Mouse (Mus musculus) CH12.LX (cell line): ENCODE measurements at regions not wholly inside any gene's neighbourhood (a gene's known extent, or its start where the extent isn't known, plus 50 kb on each side); places are given as distances from the start of the nearest gene placed in this dataset.

ENCODE experiments used
- DNase-seq: peaks from one replicate; pipeline ENCODE4 v3.0.0-alpha.2; 2013; ENCODE audit errors: extremely low read depth
- H3K27ac ChIP-seq: 2 replicates; pipeline ENCODE4 v1.5.1; 2012; ENCODE audit warnings: low read depth, mild to moderate bottlenecking, control low read depth, moderate library complexity; ENCODE audit not compliant: insufficient read depth
- H3K27me3 ChIP-seq: replicated peaks from 2 replicates; pipeline ENCODE3; 2012; ENCODE audit warnings: inconsistent platforms
- H3K36me3 ChIP-seq, 2 experiments: replicated peaks in 1 of 2; 2 replicates each; pipeline versions ENCODE3 to v1.6.1; 2012; ENCODE audit warnings: inconsistent platforms in 1 of 2, low read length in 1 of 2, mild to moderate bottlenecking in 1 of 2, mixed read lengths in 1 of 2, moderate library complexity in 1 of 2; ENCODE audit not compliant: control insufficient read depth in 1 of 2, insufficient read depth in 1 of 2
- H3K4me1 ChIP-seq, 2 experiments: 2 replicates each; pipeline ENCODE4 v1.6.1; 2012; ENCODE audit warnings: inconsistent platforms in 1 of 2, moderate library complexity in 1 of 2; ENCODE audit not compliant: insufficient read depth in 2 of 2, control insufficient read depth in 1 of 2
- H3K4me2 ChIP-seq: 2 replicates; pipeline ENCODE4 v1.6.1; 2012; ENCODE audit warnings: low read depth, mild to moderate bottlenecking, control low read depth; ENCODE audit not compliant: poor library complexity, insufficient read depth, severe bottlenecking
- H3K4me3 ChIP-seq, 3 experiments: fragments of 150-350 bp in 1 of 3; sonication (generic) in 1 of 3; replicated peaks in 1 of 3; 2 replicates each; pipeline versions ENCODE3 to v1.5.1; 2011 to 2012; ENCODE audit warnings: low read depth in 2 of 3, low read length in 2 of 3, mild to moderate bottlenecking in 2 of 3, moderate library complexity in 2 of 3, control low read depth in 1 of 3, improper control_type of control experiment in 1 of 3, inconsistent platforms in 1 of 3, mixed read lengths in 1 of 3; ENCODE audit not compliant: poor library complexity in 1 of 3
- H3K79me2 ChIP-seq: replicated peaks from 2 replicates; pipeline ENCODE4 v1.6.1; 2012; ENCODE audit warnings: mild to moderate bottlenecking, moderate library complexity; ENCODE audit not compliant: control insufficient read depth, poor library complexity, insufficient read depth, severe bottlenecking; ENCODE audit errors: extremely low read depth
- H3K9ac ChIP-seq: 2 replicates; pipeline ENCODE4 v1.6.1; 2012; ENCODE audit warnings: low read depth, mild to moderate bottlenecking, control low read depth, moderate library complexity; ENCODE audit not compliant: insufficient read depth
- H3K9me3 ChIP-seq: replicated peaks from 2 replicates; pipeline ENCODE3; 2012; ENCODE audit warnings: low read length, inconsistent platforms, mixed read lengths
- CHD1 ChIP-seq: IDR thresholded peaks from 2 replicates; pipeline ENCODE4 v1.6.1; 2012; ENCODE audit warnings: low read depth, low read length, improper control_type of control experiment, inconsistent platforms
- CHD2 ChIP-seq: IDR thresholded peaks from 2 replicates; pipeline ENCODE4 v1.6.1; 2011; ENCODE audit warnings: low read length, improper control_type of control experiment
- CTCF ChIP-seq, 2 experiments: IDR thresholded peaks in 1 of 2; conservative IDR thresholded peaks in 1 of 2; 2 replicates each; pipeline ENCODE4 v1.5.1; 2011 to 2012; ENCODE audit warnings: low read depth in 2 of 2, low read length in 2 of 2, improper control_type of control experiment in 1 of 2, inconsistent platforms in 1 of 2, mild to moderate bottlenecking in 1 of 2, moderate library complexity in 1 of 2
- GABPA ChIP-seq: IDR thresholded peaks from 2 replicates; pipeline ENCODE4 v1.6.1; 2012; ENCODE audit warnings: low read depth, low read length, improper control_type of control experiment, inconsistent platforms; ENCODE audit not compliant: insufficient replicate concordance
- HCFC1 ChIP-seq: IDR thresholded peaks from 2 replicates; pipeline ENCODE4 v1.6.1; 2012; ENCODE audit warnings: low read depth, mild to moderate bottlenecking, inconsistent platforms, low read length, improper control_type of control experiment
- JUN ChIP-seq: IDR thresholded peaks from 2 replicates; pipeline ENCODE4 v1.6.1; 2011; ENCODE audit warnings: low read depth, mild to moderate bottlenecking, low read length, improper control_type of control experiment, moderate library complexity; ENCODE audit not compliant: insufficient read depth
- KAT2A ChIP-seq: IDR thresholded peaks from 2 replicates; pipeline ENCODE4 v1.6.1; 2012; ENCODE audit warnings: low read length, improper control_type of control experiment, inconsistent platforms; ENCODE audit not compliant: insufficient replicate concordance
- MAFK ChIP-seq: IDR thresholded peaks from 2 replicates; pipeline ENCODE4 v1.6.1; 2011; ENCODE audit warnings: low read length, improper control_type of control experiment; ENCODE audit not compliant: insufficient replicate concordance
- MAX ChIP-seq: IDR thresholded peaks from 2 replicates; pipeline ENCODE4 v1.6.1; 2011; ENCODE audit warnings: low read length, improper control_type of control experiment
- RCOR1 ChIP-seq: conservative IDR thresholded peaks from 2 replicates; pipeline ENCODE4 v1.6.1; 2012; ENCODE audit warnings: low read depth, mild to moderate bottlenecking, inconsistent platforms, low read length, improper control_type of control experiment
- SMC3 ChIP-seq: IDR thresholded peaks from 2 replicates; pipeline ENCODE4 v1.6.1; 2011; ENCODE audit warnings: low read depth, low read length, improper control_type of control experiment
- TBP ChIP-seq: conservative IDR thresholded peaks from 2 replicates; pipeline ENCODE4 v1.6.1; 2011; ENCODE audit warnings: low read depth, low read length, improper control_type of control experiment
- UBTF ChIP-seq: IDR thresholded peaks from 2 replicates; pipeline ENCODE4 v1.6.1; 2012; ENCODE audit warnings: low read depth, mild to moderate bottlenecking, inconsistent platforms, low read length, improper control_type of control experiment, moderate library complexity
- USF2 ChIP-seq: conservative IDR thresholded peaks from 2 replicates; pipeline ENCODE4 v1.6.1; 2011; ENCODE audit warnings: low read depth, low read length, improper control_type of control experiment
- ZNF384 ChIP-seq: IDR thresholded peaks from 2 replicates; pipeline ENCODE4 v1.6.1; 2012; ENCODE audit warnings: low read depth, low read length, improper control_type of control experiment, inconsistent platforms
- dilution Hi-C: fragments of 300-500 bp; cut with MboI; formaldehyde crosslinking; loops from 2 replicates; pipeline ENCODE4 v1.14.3; 2020; ENCODE audit warnings: low sequenced_read_pairs; ENCODE audit not compliant: extremely low pct_unique_long_range_greater_than_20kb, extremely low pct_ligation_motif_present
- in situ Hi-C: fragments of 300-500 bp; cut with MboI; formaldehyde crosslinking; loops from 3 replicates; pipeline ENCODE4 v1.14.3; 2019; ENCODE audit warnings: low sequenced_read_pairs, low pct_ligation_motif_present, low pct_unique_long_range_greater_than_20kb, mixed read lengths

DNA sequence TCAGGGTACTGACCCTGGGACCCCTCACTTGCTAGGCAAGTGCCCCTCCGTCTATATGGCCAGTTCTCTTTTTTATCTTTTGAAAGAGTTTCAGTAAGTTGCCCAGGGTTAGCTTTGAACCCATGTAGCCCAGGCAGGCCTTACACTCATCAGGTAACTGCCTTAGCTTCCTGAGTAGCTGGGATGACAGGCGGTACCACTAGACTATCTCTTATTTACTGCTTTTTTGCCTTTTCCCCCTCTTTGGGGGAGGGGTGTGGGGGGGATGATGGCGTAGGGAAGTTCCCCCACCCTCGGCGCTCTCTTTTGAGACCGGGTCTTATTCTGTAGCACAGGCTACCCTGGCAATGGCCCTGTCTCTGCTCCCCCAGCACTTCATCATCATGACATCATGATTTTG is 106.9 kb downstream of the Sox2 start:
- Histone ChIP-seq H3K79me2 (no peaks in the 10 kb centered on the region), H3K36me3 (no peaks in the 10 kb centered on the region)
- dilution Hi-C loops: no loop called here
- no peak for TF ChIP-seq MAFK
- no peak for TF ChIP-seq JUN
- no peak for TF ChIP-seq USF2
- no peak for TF ChIP-seq CHD1
- no peak for TF ChIP-seq TBP
- TF ChIP-seq HCFC1: no peak
- TF ChIP-seq SMC3: no peak
- TF ChIP-seq, all 38 proteins: peak for 0
- no peak overlapping the region for H3K9ac ChIP-seq
- no peak for DNase-seq
- H3K9me3 ChIP-seq: peaks cover 68% of the 10 kb centered on the region
- H3K27me3 ChIP-seq: no peaks in the 10 kb centered on the region
- H3K4me3 ChIP-seq: no peak overlapping the region
- in situ Hi-C loops: no loop called here
- no peaks in the 10 kb centered on the region for H3K4me1 ChIP-seq
- no peak overlapping the region for H3K27ac ChIP-seq
- no peak overlapping the region for H3K4me2 ChIP-seq

DNA sequence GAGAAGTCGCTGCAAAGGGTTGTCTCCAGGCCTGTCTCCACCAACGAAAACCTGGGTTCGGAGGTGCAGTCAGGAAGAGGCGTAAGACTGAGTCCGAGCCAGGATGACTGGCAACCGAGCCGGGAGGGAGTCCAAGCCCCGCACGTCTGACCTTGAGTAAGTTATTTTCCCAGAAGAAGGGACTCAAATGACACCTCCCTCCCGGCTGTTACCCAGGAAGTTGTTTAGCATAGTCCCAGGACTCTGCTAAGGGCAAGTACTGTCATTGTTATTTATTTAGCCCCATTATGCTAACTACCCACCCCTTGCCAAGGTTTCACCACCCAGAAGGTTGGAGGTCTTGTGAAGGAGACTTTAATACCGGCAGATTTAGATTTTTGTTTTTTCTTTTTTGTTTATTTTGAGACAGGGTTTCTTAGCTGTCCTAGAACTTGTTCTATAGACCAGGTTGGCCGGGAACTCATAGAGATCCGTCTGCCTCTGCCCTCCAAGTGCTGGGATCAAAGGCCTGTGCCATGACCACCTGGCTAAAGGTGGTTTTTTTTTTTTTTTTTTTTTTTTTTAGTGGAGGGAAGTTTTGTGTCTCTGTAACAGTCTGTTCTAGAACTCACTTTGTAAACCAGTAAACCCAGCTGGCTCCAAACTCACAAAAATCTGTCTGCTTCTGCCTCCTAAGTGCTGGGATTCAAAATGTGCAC is 107.8 kb downstream of the Sox2 start:
- Histone ChIP-seq H3K9ac (no peak overlapping the region), H3K9me3 (peaks cover 68% of the 10 kb centered on the region), H3K79me2 (no peaks in the 10 kb centered on the region), H3K4me1 (no peaks in the 10 kb centered on the region), H3K4me2 (no peak overlapping the region), H3K4me3 (no peak overlapping the region), H3K27ac (no peak overlapping the region), H3K27me3 (no peaks in the 10 kb centered on the region), H3K36me3 (no peaks in the 10 kb centered on the region)
- TF ChIP-seq ZNF384: no peak
- TF ChIP-seq MAX: no peak
- TF ChIP-seq SMC3: no peak
- no peak for TF ChIP-seq CTCF (conservative IDR thresholded peaks at IDR 0.05 in 1 of 2, IDR thresholded peaks at IDR 0.05 in 1 of 2; ENCODE audit: low read depth in 2 of 2, low read length in 2 of 2)
- TF ChIP-seq UBTF: no peak
- no peak for TF ChIP-seq RCOR1
- TF ChIP-seq GABPA: no peak
- TF ChIP-seq JUN: no peak
- no peak for TF ChIP-seq KAT2A
- TF ChIP-seq CHD2: no peak
- DNase-seq: no peak
- dilution Hi-C loops (no loop called here), in situ Hi-C loops (no loop called here)
